Mouse (Mus musculus): ENCODE measurements around the gene Carnmt1. TPM values are rescaled to one million over a fixed set of nuclear protein-coding genes. Genes with fewer than 3 reads are reported as not detected.

Carnmt1 gene
- polyA plus RNA-seq, 1 experiment from 2014 or later = 30.9 TPM

GRCm38 (mm10) chr19:18649955-18650354 is 20.6 kb upstream of the Carnmt1 start:
- DNase-seq (ENCODE audit: low spot score) = no peak
- ATAC-seq (ENCODE audit: low FRiP score) = no peak
- Histone ChIP-seq H3K4me2 (replicated peaks; ENCODE audit: low read depth, low read length) (no peak overlapping the region), H3K9me3 (ENCODE audit: control insufficient read depth, low read length) (no peaks in the 10 kb centered on the region), H3K36me3 (ENCODE audit: control insufficient read depth, insufficient read depth, low read length) (no peaks in the 10 kb centered on the region), H3K4me1 (replicated peaks; ENCODE audit: control insufficient read depth, insufficient read depth, low read length) (no peaks in the 10 kb centered on the region), H3K9ac (ENCODE audit: low read depth, low read length) (no peak overlapping the region), H3K4me3 (ENCODE audit: low read depth, low read length) (no peak overlapping the region), H3K27ac (ENCODE audit: low read depth, low read length) (no peak overlapping the region), H3K27me3 (ENCODE audit: control insufficient read depth, insufficient read depth, low read length) (no peaks in the 10 kb centered on the region)
- WGBS = 87% methylated on average over 4 of the region's 4 CpGs

GRCm38 (mm10) chr19:18650473-18650872 is 20.1 kb upstream of the Carnmt1 start:
- Histone ChIP-seq H3K4me3 (ENCODE audit: low read depth, low read length) (no peak overlapping the region), H3K36me3 (ENCODE audit: control insufficient read depth, insufficient read depth, low read length) (no peaks in the 10 kb centered on the region), H3K27ac (ENCODE audit: low read depth, low read length) (no peak overlapping the region), H3K9ac (ENCODE audit: low read depth, low read length) (no peak overlapping the region), H3K4me2 (replicated peaks; ENCODE audit: low read depth, low read length) (no peak overlapping the region), H3K4me1 (replicated peaks; ENCODE audit: control insufficient read depth, insufficient read depth, low read length) (no peaks in the 10 kb centered on the region), H3K27me3 (ENCODE audit: control insufficient read depth, insufficient read depth, low read length) (no peaks in the 10 kb centered on the region), H3K9me3 (ENCODE audit: control insufficient read depth, low read length) (no peaks in the 10 kb centered on the region)
- 82% methylated on average over 6 of the region's 6 CpGs for WGBS
- no peak for ATAC-seq (ENCODE audit: low FRiP score)
- DNase-seq (ENCODE audit: low spot score) = no peak

- no peaks in the 10 kb centered on the region for H3K4me1 ChIP-seq (replicated peaks; ENCODE audit: control insufficient read depth, insufficient read depth, low read length)
- H3K4me2 ChIP-seq (replicated peaks; ENCODE audit: low read depth, low read length) = no peak overlapping the region
- H3K4me3 ChIP-seq (ENCODE audit: low read depth, low read length) = no peak overlapping the region
- H3K27me3 ChIP-seq (ENCODE audit: control insufficient read depth, insufficient read depth, low read length) = no peaks in the 10 kb centered on the region
- H3K9ac ChIP-seq (ENCODE audit: low read depth, low read length) = no peak overlapping the region
- ATAC-seq (ENCODE audit: low FRiP score) = no peak
- whole genome bisulfite sequencing = 76% methylated on average over 4 of the region's 4 CpGs
- no peak for DNase-seq (ENCODE audit: low spot score)
- no peak overlapping the region for H3K27ac ChIP-seq (ENCODE audit: low read depth, low read length)
- no peaks in the 10 kb centered on the region for H3K36me3 ChIP-seq (ENCODE audit: control insufficient read depth, insufficient read depth, low read length)
- H3K9me3 ChIP-seq (ENCODE audit: control insufficient read depth, low read length) = no peaks in the 10 kb centered on the region
These were observed 18.0 kb upstream of the Carnmt1 start for GRCm38 (mm10) chr19:18652592-18652991.

GRCm38 (mm10) chr19:18653058-18653457 is 17.5 kb upstream of the Carnmt1 start:
- H3K4me3 ChIP-seq (ENCODE audit: low read depth, low read length) = no peak overlapping the region
- no peaks in the 10 kb centered on the region for H3K27me3 ChIP-seq (ENCODE audit: control insufficient read depth, insufficient read depth, low read length)
- H3K4me2 ChIP-seq (replicated peaks; ENCODE audit: low read depth, low read length) = no peak overlapping the region
- no peak overlapping the region for H3K27ac ChIP-seq (ENCODE audit: low read depth, low read length)
- no peaks in the 10 kb centered on the region for H3K9me3 ChIP-seq (ENCODE audit: control insufficient read depth, low read length)
- no peaks in the 10 kb centered on the region for H3K4me1 ChIP-seq (replicated peaks; ENCODE audit: control insufficient read depth, insufficient read depth, low read length)
- H3K36me3 ChIP-seq (ENCODE audit: control insufficient read depth, insufficient read depth, low read length) = no peaks in the 10 kb centered on the region
- H3K9ac ChIP-seq (ENCODE audit: low read depth, low read length) = no peak overlapping the region
- DNase-seq (ENCODE audit: low spot score) (no peak), ATAC-seq (ENCODE audit: low FRiP score) (no peak)
- 88% methylated on average over 6 of the region's 6 CpGs for WGBS

GRCm38 (mm10) chr19:18654330-18654729 is 16.2 kb upstream of the Carnmt1 start:
- H3K27me3 ChIP-seq (ENCODE audit: control insufficient read depth, insufficient read depth, low read length) = no peaks in the 10 kb centered on the region
- WGBS = 92% methylated on average over 8 of the region's 8 CpGs
- no peak for DNase-seq (ENCODE audit: low spot score)
- H3K4me1 ChIP-seq (replicated peaks; ENCODE audit: control insufficient read depth, insufficient read depth, low read length) = no peaks in the 10 kb centered on the region
- H3K9ac ChIP-seq (ENCODE audit: low read depth, low read length) = no peak overlapping the region
- no peak for ATAC-seq (ENCODE audit: low FRiP score)
- no peak overlapping the region for H3K4me2 ChIP-seq (replicated peaks; ENCODE audit: low read depth, low read length)
- no peak overlapping the region for H3K27ac ChIP-seq (ENCODE audit: low read depth, low read length)
- no peak overlapping the region for H3K4me3 ChIP-seq (ENCODE audit: low read depth, low read length)
- H3K9me3 ChIP-seq (ENCODE audit: control insufficient read depth, low read length) = no peaks in the 10 kb centered on the region
- H3K36me3 ChIP-seq (ENCODE audit: control insufficient read depth, insufficient read depth, low read length) = no peaks in the 10 kb centered on the region

- ATAC-seq (ENCODE audit: low FRiP score) (no peak), DNase-seq (ENCODE audit: low spot score) (no peak)
- Histone ChIP-seq H3K27me3 (ENCODE audit: control insufficient read depth, insufficient read depth, low read length) (no peaks in the 10 kb centered on the region), H3K9ac (ENCODE audit: low read depth, low read length) (no peak overlapping the region), H3K4me1 (replicated peaks; ENCODE audit: control insufficient read depth, insufficient read depth, low read length) (no peaks in the 10 kb centered on the region), H3K9me3 (ENCODE audit: control insufficient read depth, low read length) (no peaks in the 10 kb centered on the region), H3K4me2 (replicated peaks; ENCODE audit: low read depth, low read length) (no peak overlapping the region), H3K36me3 (ENCODE audit: control insufficient read depth, insufficient read depth, low read length) (no peaks in the 10 kb centered on the region), H3K4me3 (ENCODE audit: low read depth, low read length) (no peak overlapping the region), H3K27ac (ENCODE audit: low read depth, low read length) (no peak overlapping the region)
- WGBS = 92% methylated on average over 5 of the region's 5 CpGs
These were observed 15.6 kb upstream of the Carnmt1 start for GRCm38 (mm10) chr19:18654984-18655383.

GRCm38 (mm10) chr19:18655999-18656398 is 14.6 kb upstream of the Carnmt1 start:
- no peak for ATAC-seq (ENCODE audit: low FRiP score)

GRCm38 (mm10) chr19:18658473-18658872 is 12.1 kb upstream of the Carnmt1 start:
- Histone ChIP-seq H3K9ac (ENCODE audit: low read depth, low read length) (no peak overlapping the region), H3K27ac (ENCODE audit: low read depth, low read length) (no peak overlapping the region), H3K27me3 (ENCODE audit: control insufficient read depth, insufficient read depth, low read length) (no peaks in the 10 kb centered on the region), H3K4me2 (replicated peaks; ENCODE audit: low read depth, low read length) (no peak overlapping the region), H3K9me3 (ENCODE audit: control insufficient read depth, low read length) (no peaks in the 10 kb centered on the region), H3K4me3 (ENCODE audit: low read depth, low read length) (no peak overlapping the region), H3K36me3 (ENCODE audit: control insufficient read depth, insufficient read depth, low read length) (no peaks in the 10 kb centered on the region), H3K4me1 (replicated peaks; ENCODE audit: control insufficient read depth, insufficient read depth, low read length) (no peaks in the 10 kb centered on the region)
- 76% methylated on average over 4 of the region's 4 CpGs for WGBS
- DNase-seq (ENCODE audit: low spot score) (no peak), ATAC-seq (ENCODE audit: low FRiP score) (no peak)

More at GRCm38 (mm10) chr19:18655999-18656398, 14.6 kb upstream of the Carnmt1 start:
- Histone ChIP-seq H3K27me3 (ENCODE audit: control insufficient read depth, insufficient read depth, low read length) (no peaks in the 10 kb centered on the region), H3K4me3 (ENCODE audit: low read depth, low read length) (no peak overlapping the region), H3K9me3 (ENCODE audit: control insufficient read depth, low read length) (no peaks in the 10 kb centered on the region), H3K9ac (ENCODE audit: low read depth, low read length) (no peak overlapping the region), H3K27ac (ENCODE audit: low read depth, low read length) (no peak overlapping the region), H3K36me3 (ENCODE audit: control insufficient read depth, insufficient read depth, low read length) (no peaks in the 10 kb centered on the region), H3K4me2 (replicated peaks; ENCODE audit: low read depth, low read length) (no peak overlapping the region), H3K4me1 (replicated peaks; ENCODE audit: control insufficient read depth, insufficient read depth, low read length) (no peaks in the 10 kb centered on the region)
- no peak for DNase-seq (ENCODE audit: low spot score)
- WGBS = 91% methylated on average over 7 of the region's 7 CpGs

- ATAC-seq (ENCODE audit: low FRiP score) (no peak), DNase-seq (ENCODE audit: low spot score) (no peak)
- Histone ChIP-seq H3K9ac (ENCODE audit: low read depth, low read length) (no peak overlapping the region), H3K9me3 (ENCODE audit: control insufficient read depth, low read length) (no peaks in the 10 kb centered on the region), H3K27me3 (ENCODE audit: control insufficient read depth, insufficient read depth, low read length) (no peaks in the 10 kb centered on the region), H3K4me1 (replicated peaks; ENCODE audit: control insufficient read depth, insufficient read depth, low read length) (no peaks in the 10 kb centered on the region), H3K4me3 (ENCODE audit: low read depth, low read length) (no peak overlapping the region), H3K4me2 (replicated peaks; ENCODE audit: low read depth, low read length) (no peak overlapping the region), H3K27ac (ENCODE audit: low read depth, low read length) (no peak overlapping the region), H3K36me3 (ENCODE audit: control insufficient read depth, insufficient read depth, low read length) (no peaks in the 10 kb centered on the region)
- WGBS = 40% methylated on average over 1 of the region's 1 CpGs
These were observed 11.2 kb upstream of the Carnmt1 start for GRCm38 (mm10) chr19:18659349-18659748.

Measured in hindbrain, embryonic 11.5 days (tissue).